Mouse (Mus musculus): ENCODE data around the gene Dapk2. TPM values are rescaled to one million over a fixed set of nuclear protein-coding genes. Genes with fewer than 3 reads are reported as not detected.
A peak's percentile ranks its signal among the peaks of the same experiment; 100 is the strongest.

Dapk2 gene
- 1.0 and 1.8 TPM in 2 replicates for polyA plus RNA-seq (2015; fragmentation: Nextera tagmentation; extraction: Ambion mirVana)

DNA sequence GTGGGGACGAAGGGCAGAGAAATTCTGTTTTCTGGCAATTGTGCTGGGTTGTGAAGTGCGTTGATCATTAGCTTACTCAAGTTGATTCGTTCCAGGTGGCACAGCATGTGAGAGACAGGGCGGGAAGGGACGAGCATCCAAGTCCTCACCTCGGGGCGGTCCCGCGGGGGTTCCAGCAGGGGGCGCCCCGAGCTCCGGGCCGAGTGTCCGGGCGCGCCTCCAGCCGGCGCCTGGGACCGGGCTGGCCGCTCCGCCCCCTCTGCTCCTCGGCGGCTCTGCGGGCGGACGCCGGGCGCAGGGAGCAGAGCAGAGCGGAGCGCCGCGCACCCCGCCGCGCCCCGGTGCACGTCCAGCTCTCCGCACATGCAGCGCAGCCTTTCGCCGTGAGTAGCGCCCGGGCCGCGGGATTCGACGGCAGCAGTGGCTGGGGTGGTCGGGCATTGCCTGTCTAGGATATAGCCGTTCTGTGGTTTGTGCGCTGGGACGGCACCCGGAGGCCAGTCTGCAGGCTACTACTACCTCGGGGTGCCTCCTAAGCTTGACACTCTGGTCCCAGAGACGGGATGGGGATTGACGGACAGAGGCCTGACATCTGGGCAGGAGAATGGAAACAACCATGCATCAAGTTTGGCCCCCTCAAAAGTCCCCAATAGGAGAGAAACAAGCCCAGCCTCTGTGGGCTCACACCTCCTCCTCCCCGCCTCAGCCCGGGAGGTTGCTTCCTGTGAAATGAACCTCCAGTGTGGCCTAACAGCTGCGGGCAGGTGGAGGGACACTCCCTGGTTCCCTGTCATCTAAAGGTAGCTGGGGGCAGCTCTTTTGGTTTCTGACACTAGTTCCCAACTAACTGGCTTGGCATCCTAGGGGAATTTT lies at the start of gene Dapk2:
Dapk2 (plus strand) TSS at position 266 of the 873 bp plus-strand sequence.
- peak within 1 kb of the TSS; percentile 48 for H3K4me2 ChIP-seq (ENCODE audit: low read length)
- H3K9me3 ChIP-seq (ENCODE audit: control insufficient read depth, low read length), result no peaks in the 10 kb centered on the region
- peak within 1 kb of the TSS; percentile 31 for H3K4me3 ChIP-seq (replicated peaks; ENCODE audit: low read length)
- H3K36me3 ChIP-seq (ENCODE audit: control insufficient read depth, insufficient read depth), result no peaks in the 10 kb centered on the region
- peak; percentile 82 for ATAC-seq
- no peaks in the 10 kb centered on the region for H3K27me3 ChIP-seq (replicated peaks; ENCODE audit: control insufficient read depth, insufficient read depth, low read length)
- H3K4me1 ChIP-seq (replicated peaks; ENCODE audit: control insufficient read depth, insufficient read depth, low read length), result peaks cover 4% of the 10 kb centered on the region; the same call in 1 of the 2 replicates
- peak within 1 kb of the TSS; percentile 27; the same call in 1 of the 2 replicates for H3K9ac ChIP-seq (replicated peaks; ENCODE audit: low read depth, low read length)
- H3K27ac ChIP-seq (ENCODE audit: low read length), result no peak within 1 kb of the TSS
- WGBS, result 4% methylated on average over 43 of the region's 58 CpGs

- Histone ChIP-seq H3K27ac (ENCODE audit: low read length) (no peak overlapping the region), H3K9ac (replicated peaks; ENCODE audit: low read depth, low read length) (no peak overlapping the region), H3K27me3 (replicated peaks; ENCODE audit: control insufficient read depth, insufficient read depth, low read length) (no peaks in the 10 kb centered on the region), H3K9me3 (ENCODE audit: control insufficient read depth, low read length) (no peaks in the 10 kb centered on the region), H3K36me3 (ENCODE audit: control insufficient read depth, insufficient read depth) (peaks cover 21% of the 10 kb centered on the region), H3K4me3 (replicated peaks; ENCODE audit: low read length) (no peak overlapping the region), H3K4me1 (replicated peaks; ENCODE audit: control insufficient read depth, insufficient read depth, low read length) (peaks cover 7% of the 10 kb centered on the region), H3K4me2 (ENCODE audit: low read length) (no peak overlapping the region)
- WGBS, result 95% methylated on average over 1 of the region's 1 CpGs
- ATAC-seq, result no peak
Measured at GRCm38 (mm10) chr9:66109574-66109973, 48.4 kb upstream of the Dapk2 start.

DNA sequence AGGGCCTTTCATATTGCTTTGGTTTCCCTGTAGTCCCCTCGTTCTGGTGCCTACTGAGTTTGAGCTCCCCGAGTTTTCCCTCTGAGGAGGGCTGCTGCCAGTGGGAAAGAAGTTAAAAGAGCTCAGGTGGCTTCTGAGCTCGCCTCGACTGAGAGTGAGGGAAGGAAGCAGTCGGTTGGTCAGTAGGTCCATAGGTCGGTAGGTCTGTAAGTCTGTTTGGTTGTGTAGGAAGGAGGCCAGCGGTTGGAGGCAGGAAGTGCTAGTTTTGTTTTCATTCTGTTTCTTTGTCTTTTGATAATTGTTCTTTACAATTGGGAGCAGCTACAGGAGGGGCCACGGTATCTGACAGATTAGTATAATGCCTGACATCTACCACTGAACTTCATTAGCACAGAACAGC lies 47.9 kb upstream of the Dapk2 start:
- H3K27ac ChIP-seq (ENCODE audit: low read length), result no peak overlapping the region
- peaks cover 15% of the 10 kb centered on the region for H3K36me3 ChIP-seq (ENCODE audit: control insufficient read depth, insufficient read depth)
- H3K9ac ChIP-seq (replicated peaks; ENCODE audit: low read depth, low read length), result no peak overlapping the region
- H3K4me3 ChIP-seq (replicated peaks; ENCODE audit: low read length), result no peak overlapping the region
- ATAC-seq, result no peak
- no peaks in the 10 kb centered on the region for H3K9me3 ChIP-seq (ENCODE audit: control insufficient read depth, low read length)
- WGBS, result 26% methylated on average over 8 of the region's 8 CpGs
- peaks cover 7% of the 10 kb centered on the region for H3K4me1 ChIP-seq (replicated peaks; ENCODE audit: control insufficient read depth, insufficient read depth, low read length)
- no peak overlapping the region for H3K4me2 ChIP-seq (ENCODE audit: low read length)
- no peaks in the 10 kb centered on the region for H3K27me3 ChIP-seq (replicated peaks; ENCODE audit: control insufficient read depth, insufficient read depth, low read length)

DNA sequence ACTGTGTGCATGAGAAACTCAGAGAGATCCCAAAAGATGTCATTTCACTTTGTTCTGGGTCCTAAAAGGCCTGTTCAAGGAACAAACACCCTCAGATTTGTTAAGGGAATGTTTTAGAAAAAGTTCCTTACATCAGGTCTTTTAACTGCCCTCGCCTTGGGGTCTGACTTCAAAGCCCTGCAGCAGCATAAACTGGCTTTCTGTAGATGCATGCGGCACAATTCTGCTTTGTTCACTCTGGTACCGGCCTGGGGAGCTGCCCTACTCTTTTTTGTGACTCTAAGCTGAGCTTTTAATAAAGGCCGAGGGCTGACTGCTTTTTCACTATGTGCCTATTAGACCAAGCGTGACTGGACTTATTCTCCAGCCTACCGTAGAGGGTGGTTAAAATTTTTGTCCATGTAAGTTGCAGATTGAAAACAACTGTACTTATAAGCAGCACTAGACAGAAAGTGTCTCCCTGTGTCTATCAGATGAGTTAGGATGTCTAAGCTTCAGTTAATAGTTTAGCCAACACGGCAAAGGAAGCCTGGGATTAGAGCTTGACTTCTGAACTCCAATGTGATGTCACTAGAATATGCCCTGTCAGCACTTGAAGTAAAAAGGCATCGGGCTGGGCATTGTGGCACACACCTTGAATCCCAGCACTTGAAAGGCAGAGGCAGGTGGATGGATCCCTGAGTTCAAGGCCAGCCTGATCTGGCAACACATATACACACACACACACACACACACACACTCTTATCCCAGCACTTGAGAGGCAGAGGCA lies 47.2 kb upstream of the Dapk2 start:
- peak overlapping the region; percentile 33; the same call in 1 of the 2 replicates for H3K27ac ChIP-seq (ENCODE audit: low read length)
- H3K9ac ChIP-seq (replicated peaks; ENCODE audit: low read depth, low read length), result no peak overlapping the region
- ATAC-seq, result no peak
- H3K4me2 ChIP-seq (ENCODE audit: low read length), result no peak overlapping the region
- H3K36me3 ChIP-seq (ENCODE audit: control insufficient read depth, insufficient read depth), result peaks cover 13% of the 10 kb centered on the region
- H3K4me1 ChIP-seq (replicated peaks; ENCODE audit: control insufficient read depth, insufficient read depth, low read length), result peaks cover 7% of the 10 kb centered on the region
- no peaks in the 10 kb centered on the region for H3K27me3 ChIP-seq (replicated peaks; ENCODE audit: control insufficient read depth, insufficient read depth, low read length)
- no peak overlapping the region for H3K4me3 ChIP-seq (replicated peaks; ENCODE audit: low read length)
- WGBS, result 9% methylated on average over 8 of the region's 8 CpGs
- no peaks in the 10 kb centered on the region for H3K9me3 ChIP-seq (ENCODE audit: control insufficient read depth, low read length)

DNA sequence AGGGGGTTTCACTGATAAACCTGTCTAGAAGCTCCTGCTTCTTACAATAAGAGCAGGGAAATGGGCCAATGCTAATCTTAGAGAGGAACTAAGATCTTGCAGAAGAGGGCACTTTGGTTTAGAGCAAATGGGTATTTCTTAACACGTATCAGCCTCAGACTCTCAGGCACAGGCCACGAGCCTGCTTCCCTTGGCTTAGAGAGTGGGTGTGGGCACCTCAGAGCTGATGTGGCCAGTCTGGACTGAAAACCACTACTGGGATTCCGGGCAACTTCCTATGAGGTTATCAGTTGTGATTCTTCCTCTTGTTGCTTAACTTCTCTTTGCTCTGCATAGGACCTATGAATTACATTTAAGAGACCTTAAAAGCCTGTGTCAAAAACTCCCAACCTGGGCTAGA lies 43.7 kb upstream of the Dapk2 start:
- Histone ChIP-seq H3K4me1 (replicated peaks; ENCODE audit: control insufficient read depth, insufficient read depth, low read length) (peaks cover 11% of the 10 kb centered on the region), H3K9me3 (ENCODE audit: control insufficient read depth, low read length) (no peaks in the 10 kb centered on the region), H3K27ac (ENCODE audit: low read length) (no peak overlapping the region), H3K4me2 (ENCODE audit: low read length) (no peak overlapping the region), H3K27me3 (replicated peaks; ENCODE audit: control insufficient read depth, insufficient read depth, low read length) (no peaks in the 10 kb centered on the region), H3K4me3 (replicated peaks; ENCODE audit: low read length) (no peak overlapping the region), H3K36me3 (ENCODE audit: control insufficient read depth, insufficient read depth) (peaks cover 2% of the 10 kb centered on the region; the same call in 1 of the 2 replicates), H3K9ac (replicated peaks; ENCODE audit: low read depth, low read length) (no peak overlapping the region)
- WGBS, result 90% methylated on average over 3 of the region's 3 CpGs
- ATAC-seq, result no peak

DNA sequence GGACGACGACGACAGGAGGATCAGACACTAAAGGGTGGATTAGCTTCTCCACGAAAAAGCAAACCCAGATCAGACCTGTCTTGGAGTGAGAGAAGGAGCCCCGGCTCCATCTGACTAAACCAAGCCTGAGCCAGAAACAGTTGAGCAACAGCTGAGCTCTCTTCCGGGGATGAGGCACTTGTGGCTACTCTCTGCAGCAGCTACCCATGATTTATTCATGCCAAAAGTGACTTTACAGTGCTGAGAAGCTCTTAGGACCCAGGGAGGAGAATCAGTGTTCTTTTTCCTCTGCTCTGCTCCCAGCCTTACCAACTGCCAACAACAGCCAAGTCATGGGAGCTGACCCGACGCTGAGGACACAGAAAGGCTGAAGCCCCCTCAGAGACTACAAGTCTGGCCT lies 41.1 kb upstream of the Dapk2 start:
- H3K9ac ChIP-seq (replicated peaks; ENCODE audit: low read depth, low read length), result no peak overlapping the region
- peaks cover 6% of the 10 kb centered on the region; the same call in 1 of the 2 replicates for H3K4me1 ChIP-seq (replicated peaks; ENCODE audit: control insufficient read depth, insufficient read depth, low read length)
- no peak overlapping the region for H3K27ac ChIP-seq (ENCODE audit: low read length)
- no peak overlapping the region for H3K4me2 ChIP-seq (ENCODE audit: low read length)
- H3K4me3 ChIP-seq (replicated peaks; ENCODE audit: low read length), result no peak overlapping the region
- no peak for ATAC-seq
- 58% methylated on average over 8 of the region's 8 CpGs for WGBS
- peaks cover 2% of the 10 kb centered on the region; the same call in 1 of the 2 replicates for H3K36me3 ChIP-seq (ENCODE audit: control insufficient read depth, insufficient read depth)
- H3K9me3 ChIP-seq (ENCODE audit: control insufficient read depth, low read length), result no peaks in the 10 kb centered on the region
- no peaks in the 10 kb centered on the region for H3K27me3 ChIP-seq (replicated peaks; ENCODE audit: control insufficient read depth, insufficient read depth, low read length)

GRCm38 (mm10) chr9:66119498-66119897 lies 38.5 kb upstream of the Dapk2 start:
- H3K4me1 ChIP-seq (replicated peaks; ENCODE audit: control insufficient read depth, insufficient read depth, low read length), result peaks cover 17% of the 10 kb centered on the region
- ATAC-seq, result no peak
- H3K9me3 ChIP-seq (ENCODE audit: control insufficient read depth, low read length), result no peaks in the 10 kb centered on the region
- no peak overlapping the region for H3K27ac ChIP-seq (ENCODE audit: low read length)
- no peaks in the 10 kb centered on the region for H3K36me3 ChIP-seq (ENCODE audit: control insufficient read depth, insufficient read depth)
- H3K4me3 ChIP-seq (replicated peaks; ENCODE audit: low read length), result no peak overlapping the region
- H3K27me3 ChIP-seq (replicated peaks; ENCODE audit: control insufficient read depth, insufficient read depth, low read length), result no peaks in the 10 kb centered on the region
- H3K4me2 ChIP-seq (ENCODE audit: low read length), result no peak overlapping the region
- H3K9ac ChIP-seq (replicated peaks; ENCODE audit: low read depth, low read length), result no peak overlapping the region
- 85% methylated on average over 2 of the region's 2 CpGs for WGBS

GRCm38 (mm10) chr9:66120106-66120505 lies 37.9 kb upstream of the Dapk2 start:
- no peaks in the 10 kb centered on the region for H3K36me3 ChIP-seq (ENCODE audit: control insufficient read depth, insufficient read depth)
- no peak overlapping the region for H3K9ac ChIP-seq (replicated peaks; ENCODE audit: low read depth, low read length)
- H3K4me2 ChIP-seq (ENCODE audit: low read length), result no peak overlapping the region
- no peak for ATAC-seq
- no peak overlapping the region for H3K27ac ChIP-seq (ENCODE audit: low read length)
- H3K9me3 ChIP-seq (ENCODE audit: control insufficient read depth, low read length), result no peaks in the 10 kb centered on the region
- no peaks in the 10 kb centered on the region for H3K27me3 ChIP-seq (replicated peaks; ENCODE audit: control insufficient read depth, insufficient read depth, low read length)
- WGBS, result 95% methylated on average over 4 of the region's 4 CpGs
- H3K4me1 ChIP-seq (replicated peaks; ENCODE audit: control insufficient read depth, insufficient read depth, low read length), result peaks cover 18% of the 10 kb centered on the region
- H3K4me3 ChIP-seq (replicated peaks; ENCODE audit: low read length), result no peak overlapping the region

- no peaks in the 10 kb centered on the region for H3K27me3 ChIP-seq (replicated peaks; ENCODE audit: control insufficient read depth, insufficient read depth, low read length)
- no peak overlapping the region for H3K4me2 ChIP-seq (ENCODE audit: low read length)
- H3K4me1 ChIP-seq (replicated peaks; ENCODE audit: control insufficient read depth, insufficient read depth, low read length), result peaks cover 24% of the 10 kb centered on the region
- H3K4me3 ChIP-seq (replicated peaks; ENCODE audit: low read length), result no peak overlapping the region
- H3K9ac ChIP-seq (replicated peaks; ENCODE audit: low read depth, low read length), result no peak overlapping the region
- no peak for ATAC-seq
- no peaks in the 10 kb centered on the region for H3K36me3 ChIP-seq (ENCODE audit: control insufficient read depth, insufficient read depth)
- H3K9me3 ChIP-seq (ENCODE audit: control insufficient read depth, low read length), result no peaks in the 10 kb centered on the region
- 50% methylated on average over 3 of the region's 3 CpGs for WGBS
- peak overlapping the region; percentile 68; the same call in 1 of the 2 replicates for H3K27ac ChIP-seq (ENCODE audit: low read length)
Measured at GRCm38 (mm10) chr9:66120945-66121344, 37.1 kb upstream of the Dapk2 start.

Measured in forebrain, embryonic 16.5 days (tissue).